Mouse (Mus musculus): ENCODE data around the gene Trmt5.

The Trmt5 gene

DNA sequence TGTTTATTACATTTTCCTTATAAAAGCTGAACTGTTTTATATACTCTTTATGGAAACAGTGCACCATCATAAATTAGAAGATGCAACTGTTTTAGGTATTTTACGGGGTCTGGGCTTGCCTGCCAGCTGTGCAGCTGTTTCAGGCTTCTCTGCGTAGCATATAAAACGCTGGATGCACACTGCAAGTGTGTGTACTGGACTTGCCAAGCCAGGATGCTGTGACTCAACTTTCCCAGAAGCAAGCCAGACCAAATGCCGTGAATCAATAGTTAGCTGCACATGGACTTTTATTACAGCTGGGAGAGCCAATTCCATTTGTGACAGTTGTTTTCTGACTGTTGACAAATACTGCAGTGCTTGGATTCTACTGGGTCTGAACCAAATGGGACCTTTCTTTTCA lies 16.6 kb downstream of the Trmt5 start:
- no peak for DNase-seq (ENCODE audit: low spot score)

DNA sequence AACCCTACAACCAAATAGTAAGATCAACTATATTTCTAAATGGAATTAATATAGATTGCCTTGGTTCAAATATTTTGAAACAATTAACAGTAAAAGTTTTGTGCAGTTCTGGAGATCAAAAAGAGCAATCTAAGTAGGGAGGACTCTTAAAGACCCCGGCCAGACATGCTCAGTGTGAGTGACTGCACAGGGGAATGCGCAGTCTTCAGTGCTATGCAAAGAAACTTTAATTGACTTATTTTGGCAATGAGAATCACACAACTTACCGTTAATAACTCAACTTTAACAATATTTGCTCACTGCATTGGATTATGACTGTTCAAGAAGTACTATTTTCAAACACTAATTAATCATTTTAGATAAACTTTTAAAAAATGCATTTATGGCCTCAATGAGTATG lies 17.0 kb downstream of the Trmt5 start:
- no peak for DNase-seq (ENCODE audit: low spot score)

DNA sequence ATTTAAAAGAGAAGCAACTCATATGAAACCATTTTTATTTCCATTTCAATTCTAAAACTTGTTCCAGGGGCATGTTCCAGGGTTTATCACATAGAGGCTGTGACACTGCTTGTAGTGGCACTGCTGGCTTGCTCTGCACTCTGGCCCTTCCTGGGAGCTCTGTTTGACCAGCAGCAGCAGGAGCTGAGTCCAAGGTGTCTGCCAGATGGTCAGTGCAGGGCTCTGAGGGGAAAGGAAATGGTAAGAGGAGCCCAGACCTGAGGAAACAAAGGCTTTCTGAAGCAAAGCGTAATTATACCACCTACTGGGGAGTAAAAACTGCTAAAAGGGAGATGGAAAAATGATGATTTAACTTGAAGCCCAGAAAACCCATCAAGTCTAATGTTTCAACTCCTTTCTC lies 18.0 kb downstream of the Trmt5 start:
- DNase-seq (ENCODE audit: low spot score) = no peak

DNA sequence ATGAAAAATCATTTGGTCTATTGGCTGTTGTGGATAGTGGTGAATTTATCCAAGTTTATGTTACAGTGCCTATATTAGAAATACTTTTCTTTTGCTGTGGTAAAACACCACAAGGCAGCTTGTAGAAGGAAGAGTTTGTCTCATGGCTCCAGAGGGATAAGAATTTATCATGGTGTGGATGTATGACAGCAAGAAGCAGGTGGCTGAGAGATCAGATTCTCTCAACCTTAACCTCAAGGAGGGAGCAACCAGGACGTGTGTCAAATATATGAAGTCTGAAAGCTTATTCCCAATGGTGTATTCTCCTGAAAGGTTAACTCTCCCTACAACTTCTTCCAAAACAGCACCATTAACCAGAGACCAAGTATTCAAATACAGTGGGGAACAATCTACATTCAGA lies 19.9 kb downstream of the Trmt5 start:
- no peak for DNase-seq (ENCODE audit: low spot score)

DNA sequence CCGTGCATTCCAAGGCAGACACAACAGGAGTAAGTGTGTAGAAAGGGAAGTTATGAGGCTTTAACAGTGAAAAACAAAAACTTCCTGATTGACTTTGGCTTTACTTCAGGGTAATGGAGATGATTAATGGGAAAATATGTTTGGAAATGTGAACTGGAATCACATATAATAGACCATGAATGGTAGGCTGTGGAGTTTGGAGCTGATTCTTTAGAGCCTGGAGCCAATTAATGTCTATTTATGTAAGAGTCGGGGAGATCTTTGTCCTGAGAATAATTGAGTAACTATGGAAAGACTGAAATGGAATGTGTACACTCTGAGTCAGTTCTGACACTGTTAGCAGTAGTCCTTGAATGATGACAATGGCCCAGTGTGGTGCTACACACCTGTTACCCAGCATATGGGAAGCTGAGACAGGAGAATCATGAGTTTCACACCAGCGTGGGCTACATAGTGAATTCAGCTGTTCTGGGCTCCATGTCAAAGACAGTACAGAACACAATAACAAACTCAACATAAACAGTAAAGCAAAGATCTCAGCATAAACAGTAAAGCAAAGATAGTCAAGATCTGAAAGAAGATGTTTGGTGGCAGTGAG lies 21.0 kb downstream of the Trmt5 start:
- DNase-seq (ENCODE audit: low spot score) = no peak

DNA sequence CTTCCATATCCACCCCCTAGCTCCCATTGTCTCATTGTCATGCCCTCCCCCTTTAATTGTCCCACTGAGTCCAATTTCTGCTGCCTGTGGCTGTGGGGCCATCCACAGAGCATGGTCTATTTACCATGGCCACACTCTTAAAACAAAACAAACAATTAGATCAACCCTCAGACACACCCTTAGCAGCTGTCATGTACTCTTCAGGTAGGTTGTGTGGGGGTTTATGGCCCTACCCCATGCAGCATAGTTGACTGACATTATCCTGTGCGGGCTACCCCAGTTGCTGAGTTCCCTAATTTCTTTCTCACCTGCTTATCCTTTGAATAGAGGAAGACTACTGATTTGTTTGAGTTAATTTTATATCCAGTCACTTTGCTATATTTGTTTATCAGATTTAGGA lies 26.2 kb downstream of the Trmt5 start:
- DNase-seq (ENCODE audit: low spot score) = no peak

DNA sequence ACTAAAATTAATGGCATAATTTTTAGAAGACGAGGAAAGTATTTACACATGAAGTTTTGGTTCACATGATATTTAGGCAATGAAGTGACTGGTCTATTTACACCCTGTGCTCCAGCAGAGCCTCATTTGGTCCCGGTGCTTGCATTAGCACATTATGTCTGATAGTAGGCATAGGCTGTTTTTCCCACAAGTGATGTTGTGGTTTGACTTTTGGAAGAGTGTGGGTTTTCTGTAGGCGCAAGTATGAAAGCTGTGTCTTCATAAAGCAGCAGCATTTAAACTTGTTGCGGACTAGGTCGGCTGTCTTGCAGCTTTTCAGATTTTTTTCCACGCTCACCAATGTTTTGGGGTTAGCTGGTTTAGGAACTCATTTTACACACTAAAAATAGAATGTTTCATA lies 27.2 kb downstream of the Trmt5 start:
- no peak for DNase-seq (ENCODE audit: low spot score)

DNA sequence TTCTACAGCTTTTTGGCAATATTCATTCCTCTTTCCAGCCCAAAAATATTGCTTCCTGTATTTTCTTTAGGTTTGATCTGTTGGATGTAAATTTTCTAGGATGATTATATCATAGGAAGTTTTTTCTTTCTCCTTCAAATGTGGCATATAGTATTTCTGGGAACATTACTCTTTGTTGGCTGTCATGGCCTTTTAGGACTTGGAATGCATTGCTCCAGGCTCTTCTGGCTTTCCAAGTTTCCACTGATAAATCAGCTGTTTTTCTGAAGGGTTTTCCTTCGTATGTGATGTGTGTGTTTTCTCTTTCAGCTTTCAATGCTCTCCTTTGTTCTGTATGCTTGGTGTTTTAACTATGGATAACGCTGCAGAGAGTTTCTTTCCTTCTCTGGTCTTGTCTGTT lies 31.5 kb downstream of the Trmt5 start:
- no peak for DNase-seq (ENCODE audit: low spot score)

DNA sequence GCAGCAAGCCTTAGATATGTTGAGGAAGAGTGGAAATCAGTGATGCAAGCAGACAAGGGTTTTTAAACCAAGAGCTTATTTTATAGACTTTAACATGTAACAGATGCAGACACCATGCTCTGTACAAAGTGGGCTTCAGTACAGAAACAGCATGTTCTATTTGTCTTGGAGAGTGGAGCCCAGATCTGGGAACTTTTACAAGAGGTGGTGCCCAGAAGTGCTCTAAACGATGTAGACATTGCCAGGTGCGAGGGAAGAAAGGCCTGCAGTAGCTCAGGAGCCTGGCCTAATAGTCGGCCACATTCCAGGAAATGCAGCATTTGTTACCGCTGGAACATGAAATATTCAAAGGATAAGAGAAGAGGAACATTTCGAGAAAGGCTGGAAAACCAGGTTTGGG lies 40.8 kb downstream of the Trmt5 start:
- no peak for DNase-seq (ENCODE audit: low spot score)

DNA sequence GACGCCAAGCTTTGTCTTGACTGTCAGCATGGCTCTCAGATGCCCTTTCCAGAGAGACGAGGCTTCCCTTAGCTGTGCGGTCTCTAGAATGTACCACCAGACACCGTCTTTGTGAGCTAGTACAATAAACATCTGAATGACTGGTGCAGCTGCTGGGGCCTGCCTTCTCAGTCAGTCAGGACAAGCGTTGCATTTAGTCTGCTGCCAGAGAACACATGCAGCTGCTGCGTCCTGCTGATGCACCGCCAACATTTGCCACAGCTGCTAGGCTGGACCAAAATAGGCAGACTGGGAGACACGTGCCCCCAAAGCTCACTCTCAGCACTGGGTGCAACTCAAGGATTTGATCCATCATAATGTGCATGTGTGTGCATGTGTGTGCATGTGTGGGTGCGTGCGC lies 44.5 kb downstream of the Trmt5 start:
- DNase-seq (ENCODE audit: low spot score) = no peak

DNA sequence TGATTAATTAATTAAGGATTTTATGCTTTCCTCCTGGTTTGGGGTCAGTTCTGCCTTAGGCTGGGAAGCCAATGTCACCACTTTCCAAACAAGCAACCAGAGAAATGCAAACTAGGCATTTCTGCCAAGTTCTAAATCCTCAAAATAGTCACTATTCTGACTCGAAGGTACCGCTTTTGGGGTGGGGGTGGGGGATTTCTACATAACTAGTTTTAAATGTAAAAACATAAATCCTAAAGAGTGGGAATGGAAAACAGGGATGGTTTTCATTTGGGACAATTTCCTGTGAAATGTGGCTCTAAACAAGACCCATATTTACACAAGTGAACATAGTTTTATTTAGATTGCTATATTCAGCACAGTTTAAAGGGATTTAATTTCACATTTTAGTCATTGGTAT lies 53.9 kb downstream of the Trmt5 start:
- no peak for DNase-seq (ENCODE audit: low spot score)

DNA sequence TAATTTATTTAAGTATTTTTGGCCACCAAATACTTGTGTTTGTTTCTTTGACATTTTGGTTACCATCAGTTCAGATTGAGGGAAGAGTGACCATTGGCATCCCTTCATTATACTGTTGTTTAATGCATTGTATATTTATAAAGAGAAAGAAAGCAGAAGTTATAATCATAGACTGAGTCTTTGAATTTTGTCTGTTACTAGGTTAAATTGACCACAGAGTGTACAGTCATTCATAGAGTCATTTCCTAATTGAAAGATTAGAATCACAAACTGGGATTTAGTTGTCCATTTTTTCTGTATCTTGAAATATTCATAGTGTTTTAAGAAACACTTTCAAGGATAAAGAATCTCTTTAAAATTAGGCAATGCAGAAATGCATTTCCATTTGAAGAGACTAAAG lies 55.0 kb downstream of the Trmt5 start:
- no peak for DNase-seq (ENCODE audit: low spot score)

DNA sequence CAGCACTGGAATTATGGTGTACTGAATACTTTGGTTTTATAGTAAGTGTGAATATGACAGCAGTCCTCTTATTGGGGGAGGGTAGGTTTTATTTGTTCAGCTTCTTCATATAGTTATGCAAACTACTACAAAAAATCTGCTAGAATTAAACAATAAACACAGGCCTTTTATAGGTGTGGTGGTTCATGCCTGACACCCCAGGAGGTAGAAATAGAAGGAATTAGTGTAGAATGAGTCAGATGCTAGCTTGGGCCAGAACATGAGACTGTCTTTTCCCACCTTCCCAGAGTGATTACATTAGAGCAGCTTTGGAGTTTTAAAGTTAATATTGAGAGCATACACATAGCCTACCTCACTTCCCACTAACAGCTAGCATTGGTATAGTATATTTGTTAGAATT lies 56.3 kb downstream of the Trmt5 start:
- no peak for DNase-seq (ENCODE audit: low spot score)

Data from yolk sac, embryonic 10.5 days (tissue).